Mouse (Mus musculus): ENCODE measurements at regions not wholly inside any gene's neighbourhood (a gene's known extent, or its start where the extent isn't known, plus 50 kb on each side); places are given as distances from the start of the nearest gene placed in this dataset.

DNA sequence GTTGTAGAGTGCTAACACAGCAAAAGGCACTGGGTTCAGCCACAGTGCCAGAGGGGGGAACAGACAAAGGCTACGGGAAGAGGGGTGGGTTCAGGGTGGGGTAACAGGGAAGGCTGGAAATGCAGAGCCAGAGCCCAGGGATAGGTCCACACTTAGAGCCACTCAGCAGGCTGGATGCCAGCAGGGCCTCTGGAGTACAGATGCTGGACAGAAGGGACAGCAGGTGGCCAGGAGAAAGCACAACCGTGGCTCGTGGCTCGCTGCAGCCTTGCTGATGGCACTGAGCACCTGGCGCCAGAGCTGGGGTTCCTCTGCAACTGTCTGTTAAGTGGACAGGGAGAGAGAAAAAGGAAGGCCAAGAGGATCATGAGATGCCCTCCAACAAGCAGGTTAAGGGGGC, 174.2 kb downstream of the Mroh4 start:
- DNase-seq (ENCODE audit: low spot score): no peak

DNA sequence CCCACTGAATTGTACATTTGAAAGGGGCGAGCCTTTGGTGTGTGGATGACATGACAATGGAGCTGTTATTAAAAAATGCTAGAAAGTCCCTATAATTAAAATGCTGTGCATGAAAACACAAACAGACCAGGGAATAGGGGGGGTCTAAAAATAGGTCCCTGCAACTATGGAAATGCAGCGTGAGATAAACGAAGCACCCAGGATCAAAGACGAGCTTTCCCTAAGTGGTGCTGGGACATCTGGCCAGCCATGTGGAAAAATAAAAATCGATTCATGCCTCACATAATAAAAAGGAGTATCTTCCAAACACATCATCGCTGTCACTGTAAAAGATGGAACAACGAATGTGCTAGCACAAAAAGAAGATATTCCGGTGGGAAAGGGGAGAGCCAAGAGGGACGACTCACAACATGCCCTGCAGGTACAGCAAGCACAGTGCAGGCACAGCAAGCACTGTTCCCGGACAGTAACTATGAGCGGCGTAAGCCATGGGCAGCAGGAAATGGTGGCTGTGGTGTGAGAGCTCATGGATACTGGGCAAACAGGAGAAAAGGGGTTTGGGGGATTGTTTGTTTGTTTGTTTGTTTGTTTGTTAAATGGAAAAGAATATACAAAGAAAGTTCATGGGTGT, 176.7 kb downstream of the Mroh4 start:
- no peak for DNase-seq (ENCODE audit: low spot score)

DNA sequence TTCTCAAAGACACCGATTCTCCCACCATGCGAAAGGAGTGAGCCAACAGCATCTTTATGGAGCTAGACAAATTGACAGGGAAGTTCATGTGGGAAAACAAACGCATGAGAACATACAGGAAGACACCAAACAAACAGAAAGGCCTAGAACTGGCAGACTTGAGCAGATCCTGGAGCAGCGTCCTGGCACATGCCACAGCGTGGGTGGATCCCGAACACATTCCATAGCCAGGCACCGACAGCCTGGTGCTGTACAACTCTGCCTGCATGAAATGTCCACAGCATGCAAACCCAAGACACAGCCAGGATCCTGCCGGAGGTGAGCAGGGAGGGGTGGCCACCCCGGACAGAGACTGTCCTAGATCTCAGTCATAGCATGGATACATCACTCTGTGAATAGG, 177.2 kb downstream of the Mroh4 start:
- DNase-seq (ENCODE audit: low spot score): no peak

DNA sequence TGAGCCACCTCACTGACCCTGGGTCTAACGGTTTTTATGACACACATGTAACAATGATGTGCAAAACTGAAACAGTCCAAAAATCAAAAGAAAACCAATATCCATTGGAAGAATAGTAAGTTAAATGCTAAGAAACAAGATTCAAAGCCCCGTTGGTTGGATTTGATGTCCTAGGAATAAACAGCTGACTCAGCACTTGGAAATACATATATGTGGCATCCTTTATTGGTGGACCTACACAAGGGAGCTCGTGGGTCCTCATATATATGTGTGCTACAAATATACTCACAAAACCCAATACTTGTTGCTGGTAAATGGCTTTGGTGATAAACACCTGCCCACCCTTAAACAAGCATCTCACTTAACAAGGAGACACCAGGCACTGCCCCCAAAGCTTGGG, 178.2 kb downstream of the Mroh4 start:
- no peak for DNase-seq (ENCODE audit: low spot score)

- DNase-seq (ENCODE audit: low spot score): no peak
Observed at GRCm38 (mm10) chr15:74456675-74457040, 179.5 kb downstream of the Mroh4 start.

DNA sequence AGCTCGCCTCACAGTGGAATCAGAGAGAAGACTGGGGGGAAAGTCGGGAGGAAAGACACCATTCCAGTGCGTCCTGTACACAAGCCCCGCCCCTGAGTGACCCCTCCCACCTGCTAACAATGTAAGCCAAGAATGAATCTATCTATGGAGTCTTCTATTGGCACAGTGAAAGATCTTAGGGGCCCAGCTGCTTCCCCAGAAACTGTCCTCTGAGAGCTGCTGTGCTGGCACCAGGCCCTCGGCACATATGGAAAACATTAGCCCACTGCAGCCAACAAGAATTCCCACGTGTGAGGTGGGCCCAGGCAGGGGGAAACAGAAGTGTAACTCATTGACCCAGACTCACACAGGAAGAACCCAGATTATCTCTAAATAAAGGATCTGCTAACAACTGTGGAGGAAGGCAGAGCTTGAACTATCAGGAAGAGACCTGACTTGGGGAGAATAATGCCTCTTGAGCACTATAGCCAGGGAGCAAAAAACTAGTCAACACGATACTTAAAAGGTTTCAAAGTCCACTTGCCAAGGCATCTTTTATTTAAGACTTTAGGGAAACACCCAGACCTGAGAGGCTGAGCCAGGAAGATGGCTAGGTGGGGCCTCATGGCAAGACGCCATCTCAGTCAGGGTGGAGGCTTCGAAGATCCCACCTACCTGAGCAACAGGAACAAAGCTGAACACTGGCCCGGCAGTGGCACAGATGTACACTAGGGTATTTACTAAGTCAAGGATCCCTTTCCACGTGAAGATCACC, 180.1 kb downstream of the Mroh4 start:
- no peak for DNase-seq (ENCODE audit: low spot score)

DNA sequence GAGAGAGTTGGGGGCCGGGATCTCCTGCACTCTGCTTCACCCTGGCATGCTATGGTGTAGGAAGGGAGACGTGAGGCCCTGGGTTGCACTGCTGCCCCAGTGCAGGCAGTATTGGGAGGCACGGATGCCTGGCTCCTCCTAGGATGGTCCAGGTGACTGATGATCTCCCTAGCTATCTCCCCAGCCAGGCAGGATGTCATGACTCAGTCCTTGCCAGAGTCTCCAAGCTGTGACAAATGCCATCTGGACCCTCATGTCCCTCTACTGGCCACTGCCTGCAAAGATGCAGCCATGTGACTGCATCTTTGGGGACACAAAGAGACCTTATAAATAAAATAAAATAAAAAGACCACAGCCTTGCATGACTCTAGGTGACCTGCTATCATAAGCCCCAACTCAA, 181.6 kb downstream of the Mroh4 start:
- DNase-seq (ENCODE audit: low spot score): no peak

DNA sequence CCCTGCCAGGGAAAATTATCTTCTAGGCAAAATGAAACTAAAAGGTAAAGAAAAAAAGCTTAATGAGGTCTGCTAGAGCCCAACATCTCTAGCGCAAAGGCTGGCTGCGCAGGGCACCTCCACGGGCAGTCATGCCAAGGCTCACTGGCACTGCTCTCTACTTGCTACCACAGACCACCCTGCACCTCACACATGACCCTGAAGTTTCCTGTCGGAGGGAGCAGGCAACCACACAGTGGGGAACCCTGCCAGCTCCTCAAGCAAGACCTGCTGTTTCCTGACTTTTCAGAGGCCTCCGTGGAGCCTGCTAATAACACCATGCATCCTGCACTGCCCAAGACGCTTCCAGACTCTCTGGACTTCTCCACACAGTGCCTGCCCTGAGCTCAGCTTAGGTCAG, 182.3 kb downstream of the Mroh4 start:
- no peak for DNase-seq (ENCODE audit: low spot score)

- no peak for DNase-seq (ENCODE audit: low spot score)
Observed at GRCm38 (mm10) chr15:74452426-74452825, 183.7 kb downstream of the Mroh4 start.

- DNase-seq (ENCODE audit: low spot score): no peak
Observed at GRCm38 (mm10) chr15:74441889-74442288, 194.3 kb downstream of the Mroh4 start.

DNA sequence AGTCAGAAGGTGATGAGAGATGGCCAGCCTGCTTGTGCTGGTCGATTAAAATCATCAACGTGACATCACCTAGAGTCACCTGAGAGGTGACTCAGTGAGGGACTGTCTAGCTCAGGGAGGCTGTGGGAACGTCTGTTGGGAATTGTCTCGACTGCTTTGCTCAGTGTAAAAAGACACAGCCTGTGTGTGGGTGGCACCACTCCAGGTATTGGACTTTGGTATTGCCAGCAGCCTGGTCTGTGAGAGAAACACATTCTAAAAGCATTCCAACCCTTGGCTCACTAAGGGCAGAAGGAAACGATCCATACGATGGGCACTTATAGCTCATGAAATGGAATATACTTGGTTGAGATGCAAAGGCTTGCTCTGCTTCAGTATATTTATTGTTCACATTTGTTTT, 209.2 kb downstream of the Mroh4 start:
- DNase-seq (ENCODE audit: low spot score): no peak

DNA sequence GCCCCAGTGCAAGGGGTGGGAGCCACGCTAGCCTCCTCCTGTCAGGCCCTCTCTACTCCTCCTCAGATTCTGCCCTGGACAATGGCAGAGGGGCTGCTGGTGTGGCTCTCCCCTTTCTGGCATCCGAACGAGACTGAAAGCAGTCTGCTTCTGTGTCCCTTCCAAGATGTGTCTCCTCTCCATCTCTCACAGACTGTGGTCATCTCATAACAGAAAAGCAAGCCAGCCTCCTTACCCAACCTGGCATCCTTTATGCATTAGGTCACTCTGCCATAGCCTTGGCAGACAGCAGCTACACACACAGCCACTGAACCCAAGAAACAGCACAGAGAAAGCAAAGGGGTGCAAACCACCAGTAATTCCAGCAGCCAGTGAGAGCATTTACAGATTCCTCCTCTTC, 213.2 kb downstream of the Mroh4 start:
- DNase-seq (ENCODE audit: low spot score): no peak

- no peak for DNase-seq (ENCODE audit: low spot score)
Observed at GRCm38 (mm10) chr15:74420550-74420949, 215.6 kb downstream of the Mroh4 start.

- DNase-seq (ENCODE audit: low spot score): no peak
Observed at GRCm38 (mm10) chr15:74418635-74419034, 217.5 kb downstream of the Mroh4 start.

DNA sequence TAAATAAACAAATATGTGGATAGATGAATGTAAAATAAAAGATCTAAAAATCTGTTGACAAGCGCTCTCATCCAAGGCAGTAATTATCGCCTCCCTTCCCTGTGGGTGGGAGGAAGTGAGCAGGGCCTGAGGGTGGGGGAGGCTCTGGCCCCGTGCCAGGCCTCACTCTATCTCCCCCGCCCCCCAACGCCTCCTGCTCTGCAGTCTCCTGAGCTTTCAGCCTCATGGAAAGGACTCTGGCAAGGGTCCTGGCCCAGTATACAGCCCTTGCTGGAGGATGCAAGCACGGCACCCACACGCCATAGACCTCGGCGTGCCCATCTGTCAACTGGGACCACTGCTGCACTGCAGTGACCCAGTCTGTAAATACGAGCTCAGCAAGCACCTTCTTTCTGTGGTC, 222.9 kb downstream of the Mroh4 start:
- no peak for DNase-seq (ENCODE audit: low spot score)

GRCm38 (mm10) chr15:74412261-74412660, 223.9 kb downstream of the Mroh4 start:
- no peak for DNase-seq (ENCODE audit: low spot score)

DNA sequence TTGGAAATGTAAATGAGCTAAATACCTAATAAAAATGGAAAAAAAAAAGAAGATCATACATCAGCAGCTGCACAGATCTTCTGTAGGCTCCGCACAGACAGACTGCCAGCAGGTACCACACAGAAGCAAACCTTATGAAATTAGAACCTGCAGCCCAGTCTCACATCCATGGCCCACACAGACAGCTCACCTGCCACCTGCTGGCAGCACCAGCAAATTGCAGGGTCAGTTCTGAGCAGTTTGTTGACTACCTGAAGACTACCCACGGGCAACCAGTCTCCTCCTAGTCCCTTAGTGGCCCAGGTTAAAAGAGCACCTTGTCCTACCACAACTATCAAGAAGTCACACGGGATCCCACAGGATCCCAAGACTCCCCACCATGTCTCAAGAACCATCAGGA, 225.1 kb downstream of the Mroh4 start:
- DNase-seq (ENCODE audit: low spot score): no peak

DNA sequence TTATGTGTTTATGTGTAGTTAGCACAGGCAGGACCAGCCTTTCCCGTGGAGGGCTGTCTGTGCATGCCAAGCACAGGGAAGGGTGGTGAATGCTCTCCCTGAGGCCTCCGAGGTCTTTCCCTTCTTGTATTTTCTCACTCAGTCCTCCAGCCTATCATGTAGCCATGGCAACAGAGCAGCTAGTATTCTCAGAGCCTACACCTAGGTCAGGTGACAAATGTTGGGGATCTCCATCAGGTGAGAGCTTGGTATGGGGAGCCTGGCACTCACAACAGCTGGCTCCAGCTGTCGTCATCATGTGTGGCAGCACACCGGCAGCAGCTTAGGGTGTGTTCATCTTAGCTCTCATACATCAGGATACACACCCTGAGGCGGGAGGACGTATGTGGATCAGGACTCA, 231.3 kb downstream of the Mroh4 start:
- no peak for DNase-seq (ENCODE audit: low spot score)

DNA sequence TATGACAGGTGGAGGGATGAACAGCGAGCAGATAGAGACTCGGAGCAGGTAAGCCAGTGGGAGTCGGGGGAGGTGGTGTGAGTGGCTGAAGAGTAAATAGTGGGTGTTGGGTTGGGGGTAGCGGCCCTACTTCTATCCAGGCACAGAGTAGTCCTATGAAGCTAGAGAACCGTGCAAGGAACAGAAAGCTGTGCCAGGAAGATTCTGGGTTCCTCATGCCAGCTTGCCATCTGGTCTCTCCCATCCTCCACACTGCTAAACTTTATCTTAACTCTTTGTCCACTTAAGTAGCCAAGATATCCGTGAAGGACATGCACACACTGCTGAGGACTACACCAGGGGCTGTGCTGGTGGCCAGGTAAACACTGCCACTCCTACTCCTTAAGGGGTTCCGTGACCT, 234.9 kb downstream of the Mroh4 start:
- DNase-seq (ENCODE audit: low spot score): no peak

- no peak for DNase-seq (ENCODE audit: low spot score)
Observed at GRCm38 (mm10) chr15:74396029-74396428, 240.1 kb downstream of the Mroh4 start.

DNA sequence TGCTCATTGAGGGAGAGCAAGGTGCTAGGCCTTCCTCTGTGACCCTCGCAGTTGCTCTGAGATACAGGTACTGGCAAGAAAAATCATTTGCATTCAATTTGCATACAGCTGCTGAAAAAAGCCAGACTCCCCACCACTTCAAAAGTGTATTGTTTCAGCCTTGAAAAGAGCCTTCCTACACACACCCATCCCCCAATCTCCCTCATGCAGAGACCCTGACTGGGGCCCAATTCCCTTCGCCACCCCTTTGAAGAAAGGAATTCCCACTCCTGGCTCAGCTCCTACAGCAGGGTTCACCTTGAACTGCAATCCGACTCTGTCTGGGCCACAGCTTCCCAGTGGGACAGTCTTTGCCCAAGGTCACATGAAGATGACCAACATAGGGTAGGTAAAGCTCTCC, 248.6 kb downstream of the Mroh4 start:
- DNase-seq (ENCODE audit: low spot score): no peak

DNA sequence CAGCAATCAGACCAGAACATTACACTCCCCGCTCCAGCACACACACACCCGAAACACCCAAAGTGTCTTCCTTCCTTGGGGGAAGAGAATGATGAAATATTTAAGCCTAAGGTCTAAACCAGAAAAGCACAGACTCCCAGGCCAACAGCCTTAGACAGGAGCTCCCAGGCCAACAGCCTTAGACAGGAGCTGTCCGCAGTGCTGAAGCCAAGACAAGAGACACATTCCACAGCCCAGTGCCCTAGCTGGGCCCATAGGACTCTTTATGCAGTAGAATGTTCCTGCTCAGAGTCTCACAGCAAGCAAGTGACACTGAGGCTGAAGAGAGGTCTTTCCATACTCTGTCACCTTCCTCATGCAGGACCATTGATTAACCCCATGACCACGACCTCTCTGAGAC, 253.6 kb downstream of the Mroh4 start:
- DNase-seq (ENCODE audit: low spot score): no peak

DNA sequence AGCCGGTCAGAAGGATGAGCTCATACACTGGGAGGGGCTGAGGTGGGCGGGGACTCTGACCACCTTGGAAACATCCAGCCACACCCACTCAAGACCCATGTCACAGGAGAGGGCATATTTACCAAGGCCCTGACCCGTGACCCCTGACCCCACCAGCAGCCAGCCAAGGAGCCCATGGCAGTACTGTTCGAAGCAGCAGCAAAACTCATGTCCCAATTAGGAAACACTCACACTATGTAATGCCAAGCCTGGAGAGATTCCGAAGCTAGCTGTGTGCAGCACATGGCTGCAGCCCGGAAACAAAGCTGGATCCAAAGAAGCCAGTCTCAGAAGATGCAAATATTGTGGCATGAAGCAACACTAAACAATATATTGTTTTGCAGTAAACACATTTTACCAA, 256.8 kb downstream of the Mroh4 start:
- DNase-seq (ENCODE audit: low spot score): no peak

- DNase-seq (ENCODE audit: low spot score): no peak
Observed at GRCm38 (mm10) chr15:74369461-74369860, 266.7 kb downstream of the Mroh4 start.

All from urinary bladder, adult 2 months (tissue).